Mouse (Mus musculus): ENCODE results near the gene Meis1.

Gene Meis1

DNA sequence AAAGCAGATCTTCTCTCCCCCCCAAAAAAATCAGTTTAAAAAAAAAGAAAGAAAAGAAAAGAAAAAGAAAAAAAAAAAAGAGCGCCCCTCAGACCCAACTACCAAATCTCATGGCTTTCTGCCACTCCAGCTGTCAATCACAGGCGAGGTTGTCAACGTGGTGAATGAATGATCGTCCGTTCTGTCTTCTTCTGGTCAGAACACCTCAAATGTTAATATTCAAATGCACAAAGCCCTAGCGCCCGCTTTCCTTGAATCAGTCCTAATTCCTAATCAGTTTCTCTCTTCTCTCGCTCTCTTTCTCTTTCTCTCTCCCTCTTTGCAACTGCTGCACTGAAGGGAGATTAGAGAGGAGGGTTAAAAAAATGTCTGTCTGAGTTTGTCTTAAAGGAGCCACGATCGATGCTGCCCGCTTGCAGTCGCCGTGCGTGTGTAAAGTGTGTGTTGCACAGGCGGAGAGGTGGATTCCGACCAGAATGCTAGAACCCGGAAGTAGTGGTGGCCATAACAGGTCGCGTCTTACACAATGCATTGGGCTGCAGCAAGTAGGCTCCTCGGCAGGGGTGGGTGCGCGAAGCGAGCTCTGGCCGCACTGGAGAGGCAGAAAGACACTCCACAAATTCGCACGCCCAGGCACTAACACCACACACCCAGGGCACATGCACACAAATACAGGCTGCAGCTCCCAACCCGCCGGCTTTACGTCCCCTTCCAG, at the start of gene Meis1:
TSS of gene Meis1 (minus strand) at position 497 of the 715 bp plus-strand sequence.
- peak; percentile 87 to 92 for DNase-seq

DNA sequence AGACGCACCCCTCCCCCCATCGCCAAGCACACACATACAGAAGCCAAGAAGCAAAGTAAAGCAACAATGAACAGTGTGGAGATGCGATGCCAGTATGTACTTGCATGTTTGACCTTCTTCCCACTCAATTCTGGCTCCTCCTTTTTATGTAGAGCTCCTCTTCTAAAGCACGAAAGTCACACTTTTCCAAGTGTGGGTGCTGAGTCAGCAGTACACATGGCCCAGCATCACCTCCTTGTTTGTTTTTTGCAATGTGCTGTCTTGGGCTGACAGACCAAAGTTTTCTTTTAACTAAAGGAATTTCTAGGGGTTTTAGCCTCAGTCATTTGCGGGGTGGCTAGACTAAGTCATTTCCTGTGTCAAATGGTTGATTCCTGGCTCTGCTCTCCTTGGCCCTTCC, 48.5 kb upstream of the Meis1 start:
- DNase-seq, result no peak

DNA sequence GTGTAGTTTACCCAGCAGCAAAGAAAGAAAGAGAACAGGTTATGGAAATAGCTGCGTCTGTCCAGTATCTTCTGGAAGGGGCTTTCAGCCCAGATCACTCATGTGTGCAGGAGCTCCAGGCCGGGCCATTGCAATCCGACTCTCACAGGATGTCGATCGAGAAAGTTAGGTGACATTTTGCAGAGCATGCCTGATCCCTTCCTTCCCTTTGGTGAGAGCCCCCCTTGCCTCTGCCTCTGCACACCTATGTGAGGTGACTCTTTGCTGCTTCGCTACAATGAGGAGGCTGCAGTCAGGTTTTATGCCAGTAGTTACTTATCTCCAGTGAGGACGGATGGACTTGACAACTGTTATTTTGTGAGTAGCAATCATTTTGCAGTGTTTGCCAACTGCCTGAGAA, 30.5 kb upstream of the Meis1 start:
- no peak for DNase-seq

DNA sequence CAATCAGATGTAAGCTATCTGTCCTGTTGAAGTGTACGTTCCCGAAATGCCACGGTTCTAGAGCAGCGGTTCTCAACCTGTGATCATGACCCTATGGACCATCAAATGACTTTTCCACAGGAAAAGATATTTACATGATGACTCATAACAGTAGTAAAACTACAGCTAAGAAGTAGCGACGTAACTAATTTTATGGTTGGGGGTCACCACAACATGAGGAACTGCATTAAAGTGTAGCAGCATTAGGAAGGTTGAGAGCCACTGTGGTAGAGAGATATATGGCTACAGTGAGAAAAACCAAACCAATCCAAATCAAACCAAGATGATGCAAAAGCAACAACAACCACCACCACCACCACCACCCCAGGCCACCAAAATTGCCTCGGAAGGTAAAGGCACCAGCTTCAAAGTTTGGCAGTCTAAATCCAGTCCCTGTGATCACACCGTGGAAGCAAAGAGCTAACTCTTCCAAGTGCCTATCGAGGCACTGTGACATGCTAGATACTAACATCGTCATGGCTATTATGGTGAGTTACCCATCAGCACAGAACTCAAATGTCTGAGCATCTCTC, 17.9 kb upstream of the Meis1 start:
- no peak for DNase-seq

DNA sequence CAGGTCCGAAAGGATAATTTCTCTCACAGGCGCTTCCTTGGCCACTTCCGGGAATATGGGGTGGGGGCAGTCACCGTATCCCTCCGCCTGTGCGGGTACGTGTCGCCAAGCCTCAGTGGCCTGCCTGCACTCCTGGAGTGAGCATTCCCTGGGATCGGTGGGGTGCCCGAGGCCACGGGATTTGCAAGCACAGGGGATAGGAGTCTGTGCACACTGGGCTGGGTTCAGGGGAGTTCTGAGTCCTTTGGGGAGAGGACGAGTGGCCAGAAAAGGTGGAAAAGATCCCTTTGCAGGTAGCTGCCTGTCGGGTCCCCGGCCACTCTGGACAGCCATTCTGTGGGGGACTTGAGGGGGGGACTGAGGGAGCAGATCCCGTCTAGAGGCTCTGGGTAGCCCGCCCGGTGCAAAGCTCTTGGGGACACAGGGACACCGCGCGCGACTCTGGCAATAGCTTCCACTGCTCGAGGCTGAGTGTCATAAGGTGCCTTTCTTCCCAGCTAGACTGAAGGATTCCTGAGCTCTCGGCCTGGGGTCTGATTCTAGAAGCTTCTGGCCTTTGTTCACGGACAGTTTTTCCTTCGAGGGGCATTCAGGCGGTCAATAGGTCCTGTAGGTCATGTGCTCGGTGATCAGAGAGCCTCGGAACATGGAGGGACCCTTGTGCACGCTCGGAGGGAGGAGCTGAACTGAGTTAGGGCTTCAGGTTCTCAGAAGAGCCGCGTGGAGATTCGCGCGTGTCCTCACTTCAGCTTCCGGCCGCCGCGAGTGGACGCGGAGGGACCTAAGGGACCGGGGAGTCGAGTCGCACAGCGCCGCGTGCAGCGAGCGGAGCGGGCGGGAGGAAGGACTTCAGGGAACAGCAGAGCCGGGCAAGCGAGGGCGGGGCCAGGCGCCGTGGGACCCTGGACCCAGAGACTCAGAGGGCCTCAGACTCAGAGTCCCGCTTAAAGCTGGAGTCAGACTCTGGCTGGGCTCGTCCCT, 8.1 kb upstream of the Meis1 start:
- peak; percentile 57 to 73 for DNase-seq

DNA sequence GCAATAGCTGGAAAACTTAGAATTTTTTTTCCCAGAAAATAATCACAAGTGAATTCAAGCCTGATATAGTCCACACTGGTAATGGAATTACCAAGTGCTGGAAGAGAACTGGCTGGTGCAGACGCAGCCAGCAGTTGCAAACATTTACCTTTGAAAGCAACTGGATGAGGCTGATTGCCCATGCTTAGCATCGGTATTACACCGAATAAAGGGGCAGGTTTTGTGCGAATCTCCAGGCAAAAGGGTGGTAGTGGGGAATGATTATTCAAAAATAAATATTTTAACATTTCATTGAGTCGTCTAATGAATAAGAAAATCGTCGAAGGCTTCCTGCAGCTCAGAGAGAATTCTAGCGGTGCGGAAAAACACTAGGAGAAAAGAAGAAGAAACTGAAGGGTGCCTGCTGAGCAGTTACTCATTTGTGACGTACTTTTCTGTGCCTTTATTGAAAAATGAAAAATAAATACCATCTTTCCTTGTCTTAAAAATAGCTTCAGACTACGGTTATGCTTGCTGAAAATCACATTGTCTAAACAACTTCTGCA, 7.3 kb upstream of the Meis1 start:
- no peak for DNase-seq

DNA sequence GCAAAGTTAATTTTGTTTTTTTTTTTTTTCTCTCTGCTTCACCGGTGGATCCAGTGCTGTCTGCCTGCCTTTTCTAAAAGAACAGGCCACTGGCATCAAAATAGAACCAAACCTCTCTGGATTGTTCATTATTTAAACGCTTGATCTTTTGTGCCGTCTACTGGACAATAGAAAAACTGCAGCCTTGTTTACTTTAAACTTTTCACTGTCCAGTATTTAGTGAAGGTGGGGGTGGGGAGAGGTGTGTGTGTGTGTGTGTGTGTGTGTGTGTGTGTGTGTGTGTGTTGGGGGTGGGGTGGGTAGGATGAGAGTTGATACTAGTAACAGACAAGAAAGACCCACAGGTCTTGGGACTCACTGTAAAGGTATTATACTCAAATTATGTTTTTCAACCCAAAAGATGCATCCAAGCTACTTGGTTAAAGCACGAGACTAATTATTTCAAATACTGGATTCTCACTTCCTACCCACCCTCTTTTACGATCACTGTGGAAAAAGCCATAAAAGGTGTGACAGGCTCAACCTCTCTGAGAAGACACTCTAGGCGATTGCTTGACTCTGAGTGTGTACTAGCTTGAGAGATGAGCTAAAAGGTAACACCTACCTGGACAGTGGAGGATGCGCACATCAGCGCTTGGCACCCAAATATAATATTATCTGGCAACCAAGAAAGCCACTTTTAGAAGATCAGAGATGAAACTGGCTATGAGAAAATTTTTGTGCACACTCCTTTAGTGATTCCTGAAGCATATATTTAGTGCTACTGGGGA, 5.9 kb upstream of the Meis1 start:
- peak in 1 of 2 experiments; percentile 63 for DNase-seq

DNA sequence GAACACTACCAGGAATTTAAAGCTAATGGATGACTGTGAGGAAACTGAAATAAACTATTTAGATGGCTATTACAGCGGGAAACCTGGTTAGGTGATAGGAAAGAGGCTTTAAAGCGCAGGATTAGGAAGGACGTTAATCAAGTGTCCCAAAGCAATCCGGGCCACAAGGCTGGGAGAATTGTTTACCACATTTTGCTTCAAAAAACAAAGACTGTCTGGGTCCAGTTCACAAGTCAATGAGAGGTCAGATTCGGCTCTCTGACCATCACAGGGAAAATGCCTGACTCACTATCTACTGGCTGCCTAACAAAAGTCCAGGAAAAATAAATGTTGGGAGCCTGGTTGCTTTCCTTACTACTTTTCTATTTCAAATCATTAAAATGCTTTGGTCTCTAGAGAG, 4.6 kb upstream of the Meis1 start:
- no peak for DNase-seq

DNA sequence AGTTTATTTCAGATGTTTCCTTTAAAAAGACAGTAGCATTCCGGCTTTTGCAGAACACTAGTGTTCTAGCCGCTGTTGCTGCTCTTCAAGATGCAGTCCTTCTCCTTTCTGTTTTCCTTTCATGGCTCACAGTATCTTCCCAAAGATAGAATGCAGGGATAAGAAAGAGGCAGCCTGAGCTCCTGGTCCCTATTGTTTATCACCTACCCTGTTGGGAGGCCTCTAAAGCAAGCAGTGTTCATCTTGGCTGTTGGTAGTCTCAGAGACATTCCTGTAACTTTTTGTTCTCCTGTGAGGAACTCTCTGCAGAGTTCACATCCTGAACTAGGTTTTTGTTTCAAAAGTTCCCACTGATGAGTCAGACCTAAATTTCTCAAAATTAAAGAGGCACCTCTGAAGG, 3.8 kb upstream of the Meis1 start:
- no peak for DNase-seq

DNA sequence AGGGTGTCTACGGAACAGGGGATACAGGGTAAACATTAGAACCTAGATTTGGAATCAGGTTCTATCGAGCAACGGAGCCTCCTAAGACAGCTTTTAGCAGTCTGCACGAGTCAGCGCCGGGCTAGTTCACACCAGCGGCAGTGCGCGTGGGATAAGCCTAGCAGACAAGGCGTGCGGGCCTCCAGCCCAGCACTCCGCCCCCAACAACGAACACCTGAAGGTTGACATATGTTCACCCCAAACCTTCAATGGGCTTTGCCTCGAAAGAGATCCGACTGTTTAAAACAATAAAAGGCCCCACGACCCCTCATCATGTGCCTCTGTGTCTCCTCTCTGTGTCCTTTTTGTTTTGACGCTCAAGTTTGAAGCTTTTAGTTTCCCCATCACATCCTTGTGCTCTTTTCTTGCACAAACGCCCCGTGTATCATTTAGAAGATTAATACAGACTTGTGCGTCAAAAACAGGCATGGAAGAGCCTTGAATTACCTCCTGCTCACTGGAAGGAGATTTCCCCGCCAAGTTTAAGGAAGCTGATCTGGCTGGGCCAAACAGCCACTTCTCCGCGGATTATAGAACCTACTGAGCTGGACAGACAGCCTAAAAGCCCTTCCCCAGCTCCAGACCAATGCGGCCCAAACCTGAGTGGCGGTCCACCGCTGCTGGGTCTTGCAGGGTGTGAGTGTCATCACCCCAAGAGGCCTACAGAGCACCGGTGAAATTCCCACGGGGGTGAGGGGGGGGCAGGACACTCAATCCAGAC, 2.3 kb upstream of the Meis1 start:
- DNase-seq, result no peak

DNA sequence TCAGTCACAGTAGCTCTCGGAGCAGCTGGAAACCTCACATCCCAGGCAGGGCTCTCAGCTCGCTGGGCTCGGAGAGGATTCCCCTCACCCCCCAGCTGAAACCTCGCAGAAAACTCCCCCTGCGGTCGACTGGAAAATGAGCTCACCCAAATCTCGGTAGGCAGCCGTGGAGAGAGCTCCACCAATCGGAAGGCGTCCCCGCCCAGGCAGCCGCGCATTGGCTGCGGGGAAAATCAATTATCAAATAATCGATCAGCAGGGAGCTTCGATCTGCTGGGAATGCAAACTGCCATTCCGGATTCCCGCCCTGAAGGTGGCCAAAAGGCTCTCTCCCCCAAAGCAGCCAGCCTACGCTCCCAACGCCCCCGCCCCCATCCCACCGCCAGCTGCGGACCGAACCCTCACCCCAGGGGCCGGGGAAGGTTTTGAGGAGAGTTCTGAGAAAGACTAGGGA, 1.6 kb upstream of the Meis1 start:
- DNase-seq, result peak; percentile 88 to 91

DNA sequence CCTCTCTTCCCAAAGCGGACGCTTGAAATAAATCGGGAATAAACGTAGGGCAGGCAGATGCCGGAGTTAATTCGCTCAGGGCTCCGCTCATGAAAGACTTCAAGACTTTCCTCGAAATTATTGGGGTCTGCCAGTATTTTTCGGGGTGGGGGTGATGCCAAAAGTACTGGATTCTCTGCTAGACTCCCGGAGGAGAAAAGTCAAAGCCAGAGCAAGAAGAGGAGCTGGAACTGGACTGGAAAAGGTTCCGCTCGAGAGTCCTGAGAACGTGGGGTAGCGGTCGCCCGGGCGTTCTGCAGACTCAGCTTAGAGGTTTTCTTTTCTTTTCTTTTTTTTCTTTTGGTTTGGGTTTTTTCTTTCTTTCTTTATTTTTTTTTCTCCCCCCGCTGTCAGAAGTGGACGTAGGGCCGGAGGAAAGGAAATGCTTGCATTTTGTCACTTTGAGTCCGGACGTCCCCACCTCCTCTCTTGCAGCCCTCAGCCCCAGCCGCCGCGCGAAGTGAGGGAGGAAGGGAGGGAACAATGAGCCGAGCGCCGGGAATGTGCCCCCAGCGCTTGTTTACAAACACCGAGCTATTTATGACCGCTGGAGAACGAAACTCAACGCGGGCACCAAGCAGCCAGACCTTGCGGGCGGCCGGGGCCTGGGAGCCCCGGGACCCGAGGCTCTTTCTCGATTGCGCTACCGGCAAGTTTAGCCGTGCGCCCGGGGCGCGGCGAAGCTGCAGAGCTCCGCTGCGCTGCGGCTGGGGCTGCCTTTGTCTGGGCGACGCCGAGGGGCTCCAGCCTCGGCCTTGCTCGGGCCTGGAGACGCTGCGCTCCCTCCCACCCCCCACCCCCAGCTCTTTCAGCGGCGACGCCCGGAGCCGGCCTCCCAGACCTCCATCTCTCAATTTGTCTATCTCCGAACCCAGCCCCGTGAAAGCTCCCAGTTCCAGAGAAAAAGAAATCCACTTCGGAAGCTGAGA, 703 bp upstream of the Meis1 start:
- DNase-seq, result peak; percentile 41 to 72

DNA sequence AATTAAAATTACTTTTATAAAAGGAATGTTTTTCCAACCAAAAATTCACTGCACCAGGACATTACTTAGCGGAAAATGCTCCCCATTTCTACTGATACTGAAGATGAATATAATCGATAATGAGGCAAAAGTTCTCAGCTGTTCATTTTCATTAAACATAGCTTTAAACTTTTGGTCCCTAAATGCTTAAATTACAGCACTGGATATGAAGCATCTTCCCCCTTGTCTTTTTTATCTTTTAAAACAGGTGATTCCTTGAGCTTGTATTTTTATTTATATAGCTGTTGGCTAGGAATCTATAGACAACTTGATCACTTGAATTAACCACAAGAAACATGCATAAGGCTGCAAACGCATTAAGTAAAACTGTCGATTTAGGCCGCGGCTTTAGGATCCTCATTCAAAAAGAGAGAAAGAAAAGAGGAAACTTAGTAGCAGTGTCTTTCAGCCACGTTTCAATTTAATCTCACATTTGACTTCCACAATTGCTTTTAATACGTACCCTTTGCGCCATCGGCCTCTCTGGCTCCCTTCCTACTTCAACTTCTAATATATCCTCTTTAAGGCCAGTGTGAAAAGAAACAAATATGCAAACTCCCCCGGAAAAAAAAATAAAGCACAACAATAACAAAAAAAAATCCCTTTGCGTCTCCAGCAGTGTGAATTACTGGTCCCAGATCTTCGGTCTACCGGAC, 919 bp downstream of the Meis1 start:
- DNase-seq, result no peak

DNA sequence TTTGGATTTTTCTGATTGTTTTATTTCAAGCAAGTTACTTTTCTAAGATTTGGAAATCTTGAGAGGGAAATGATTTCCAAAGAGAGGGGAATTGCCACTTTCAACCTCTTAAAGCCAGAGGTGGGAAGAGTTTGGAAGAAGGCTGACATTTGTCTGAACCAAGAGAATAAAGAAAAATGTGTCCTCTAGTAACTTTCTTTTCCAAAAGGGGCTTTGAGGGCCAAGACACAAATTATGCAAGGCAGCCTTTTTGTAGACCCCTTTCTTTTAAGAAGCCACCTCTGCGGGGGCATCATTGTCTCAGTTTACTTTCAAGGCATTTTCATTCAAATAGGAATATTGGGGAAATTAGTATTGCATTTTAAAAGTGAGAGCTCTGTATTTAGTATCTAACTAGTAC, 1.5 kb downstream of the Meis1 start:
- DNase-seq, result no peak

DNA sequence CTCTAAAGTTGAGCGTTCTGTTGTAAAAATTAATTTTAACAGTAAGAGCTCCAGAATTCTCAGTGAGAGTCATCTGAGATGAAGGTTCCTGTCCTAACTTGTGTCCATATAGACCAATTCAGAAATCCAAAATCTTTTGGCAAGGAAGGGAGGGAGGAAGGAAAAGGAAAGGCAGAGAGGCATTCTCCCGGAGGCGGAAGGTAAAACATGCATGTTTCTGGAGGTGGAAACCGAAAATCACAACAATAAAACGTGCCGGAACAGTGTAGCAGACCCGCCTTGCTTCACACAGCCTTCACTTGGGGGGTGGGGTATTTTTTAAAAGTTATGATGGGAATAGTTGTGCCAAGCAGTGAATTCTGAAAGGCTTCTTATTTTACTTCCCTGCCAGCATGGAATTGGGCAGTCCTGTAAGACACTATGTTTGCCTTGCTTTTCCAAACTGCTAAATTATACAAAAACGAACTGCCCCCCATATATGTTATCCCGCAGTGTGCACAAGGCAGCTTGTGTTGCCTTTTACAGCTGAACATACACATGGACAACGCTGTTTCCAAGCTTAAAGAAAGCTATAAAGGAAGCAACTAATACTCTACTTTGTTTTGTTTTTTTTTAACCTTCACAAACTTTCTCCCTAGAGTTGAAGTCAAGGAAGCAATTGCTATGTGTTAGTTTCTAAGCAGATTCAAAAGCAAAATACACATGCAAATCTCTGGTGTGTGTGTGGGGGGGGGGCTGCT, 2.1 kb downstream of the Meis1 start:
- no peak for DNase-seq

DNA sequence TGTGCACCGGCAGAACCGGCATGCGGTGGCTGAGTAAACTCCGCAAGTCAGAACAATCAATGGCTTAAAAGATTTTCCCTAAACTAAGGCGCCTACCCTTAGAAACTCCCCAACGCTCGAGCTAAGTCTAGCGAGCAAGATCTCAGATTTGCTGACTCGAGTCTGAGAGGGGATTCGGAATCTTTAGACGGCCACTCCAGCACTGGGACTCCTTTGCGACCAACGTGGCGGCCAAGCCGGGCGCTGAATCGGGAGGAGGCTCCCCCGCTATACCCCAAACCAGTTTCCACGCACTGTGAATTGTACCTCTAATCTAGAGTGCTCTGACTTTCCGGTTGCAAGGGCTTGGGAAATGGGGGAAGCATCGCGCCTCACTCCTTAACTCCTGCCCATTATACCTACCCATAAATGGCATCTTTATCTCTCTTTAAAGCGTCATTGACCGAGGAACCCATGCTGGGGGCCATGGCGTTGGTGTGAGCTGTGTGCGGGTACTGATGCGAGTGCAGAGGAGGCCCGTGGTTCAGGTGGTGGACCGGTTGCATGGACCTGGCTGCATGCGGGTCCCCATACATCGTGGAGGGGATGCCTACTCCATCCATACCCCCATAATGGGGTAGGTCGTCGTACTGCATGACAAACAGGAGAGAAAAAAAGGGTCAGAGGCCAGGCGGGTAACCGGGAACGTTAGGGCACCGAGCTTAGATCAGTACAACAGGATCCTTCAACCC, 2.9 kb downstream of the Meis1 start:
- DNase-seq, result no peak

DNA sequence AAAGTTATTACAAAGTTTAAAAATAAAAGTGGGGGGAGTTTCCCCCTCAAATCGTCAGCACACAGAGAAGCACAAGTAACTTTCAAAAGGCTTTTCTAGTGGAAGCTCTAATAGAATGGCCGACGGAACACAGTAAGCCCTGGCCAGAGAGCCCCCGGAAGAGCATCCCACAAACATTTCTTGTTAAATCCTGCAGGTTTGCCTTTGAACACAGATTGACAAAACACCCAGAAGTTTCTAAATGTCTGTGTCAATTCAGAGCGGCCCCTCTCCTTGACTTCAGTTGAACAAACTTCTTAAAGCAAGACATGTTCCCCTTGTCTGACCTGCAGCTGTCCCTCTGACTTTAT, 3.4 kb downstream of the Meis1 start:
- no peak for DNase-seq

DNA sequence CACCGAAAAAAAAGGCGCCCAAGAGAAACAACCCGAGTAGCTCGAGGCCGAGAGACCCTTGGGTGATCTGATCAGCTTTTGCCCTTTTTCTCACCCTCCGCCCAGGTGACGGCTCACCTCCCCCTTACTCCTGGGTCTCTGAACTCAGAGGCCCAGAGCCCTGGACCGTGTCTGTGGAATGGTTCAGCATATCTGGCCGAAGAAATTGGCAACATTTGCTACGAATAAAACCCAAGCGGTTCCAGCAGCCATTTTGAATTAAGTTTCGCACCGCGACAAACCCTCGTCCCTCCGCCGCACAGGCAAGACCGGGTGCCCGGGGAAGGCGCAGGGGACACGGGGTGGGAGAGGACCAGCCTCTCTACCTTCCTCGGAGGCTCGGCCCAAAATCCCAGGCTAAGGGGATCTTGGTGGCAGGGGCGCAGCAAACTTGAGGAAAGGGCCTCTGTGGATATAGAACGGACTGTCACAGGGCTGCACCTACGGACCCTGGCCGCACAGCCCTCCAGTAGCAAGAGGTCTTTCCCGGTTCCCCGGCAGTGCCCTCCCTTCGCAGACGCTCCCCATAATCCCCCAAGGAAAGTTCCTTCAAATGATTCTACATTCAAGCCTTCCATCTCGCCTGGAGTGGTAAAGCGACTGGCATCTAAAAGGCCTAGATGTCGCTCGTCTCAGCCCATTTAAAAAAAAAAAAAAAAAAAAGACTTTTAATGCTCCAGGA, 4.2 kb downstream of the Meis1 start:
- DNase-seq, result no peak
